Mouse (Mus musculus) adrenal gland, postnatal 10 days (tissue): ENCODE measurements around the gene Dlx2. TPM values are rescaled to one million over a fixed set of nuclear protein-coding genes. Genes with fewer than 3 reads are reported as not detected.

Source experiments
- DNase-seq: peaks from one replicate; pipeline ENCODE4 v3.0.0; 2021; ENCODE audit warnings: mixed read lengths
- total RNA-seq, 2 experiments: library from RNA; stranded (reverse); gene quantifications; 2 replicates each; pipeline ENCODE4 v1.2.3; 2021

The Dlx2 gene
- total RNA-seq, 2 experiments from 2014 or later, result 0.09 to 0.24 TPM

GRCm38 (mm10) chr2:71511209-71511608 lies 35.3 kb downstream of the Dlx2 start:
- DNase-seq, result no peak

- no peak for DNase-seq
Measured at GRCm38 (mm10) chr2:71504852-71505251, 41.7 kb downstream of the Dlx2 start.

- DNase-seq, result peak; percentile 28
Measured at GRCm38 (mm10) chr2:71499276-71500230, 47.0 kb downstream of the Dlx2 start.

GRCm38 (mm10) chr2:71497175-71497574 lies 49.4 kb downstream of the Dlx2 start:
- DNase-seq, result peak; percentile 22

GRCm38 (mm10) chr2:71494971-71495370 lies 51.6 kb downstream of the Dlx2 start:
- no peak for DNase-seq

GRCm38 (mm10) chr2:71494503-71494902 lies 52.1 kb downstream of the Dlx2 start:
- DNase-seq, result no peak

Other genes starting within 250 kb of the Dlx2 start
- 10 to 100 TPM; 57.8 to 77.8 TPM for gene Slc25a12, start 179.0 kb downstream of the Dlx2 start, total RNA-seq
- gene Hat1, start 157.8 kb downstream of the Dlx2 start, total RNA-seq, result 10 to 100 TPM; 36.9 to 42.3 TPM
- 10 to 100 TPM; 32.7 to 46.6 TPM for gene Metap1d, start 93.5 kb downstream of the Dlx2 start, total RNA-seq
- gene Dlx1, start 18.6 kb downstream of the Dlx2 start, total RNA-seq, result under 1 TPM; 0.24 to 0.45 TPM
- gene Itga6, start 198.9 kb upstream of the Dlx2 start, total RNA-seq, result 100 to 1,000 TPM; 145 to 179 TPM